Mouse (Mus musculus) gastrocnemius, adult 18-20 months (tissue): ENCODE data around the gene Nufip1. TPM values are rescaled to one million over a fixed set of nuclear protein-coding genes. Genes with fewer than 3 reads are reported as not detected.

ENCODE experiments used
- DNase-seq: peaks from one replicate; pipeline ENCODE4 v3.0.0; 2021; ENCODE audit warnings: low spot score
- long read RNA-seq, 2 experiments: library from polyadenylated mRNA; stranded (forward); transcript quantifications; one replicate each; pipeline ENCODE4 v2.0.0; 2021
- total RNA-seq, 2 experiments: library from RNA; stranded (reverse); gene quantifications; 2 replicates each; pipeline ENCODE4 v1.2.3; 2021

The Nufip1 gene
- 1 to 10 TPM; 3.2 to 3.8 TPM for total RNA-seq
- long read RNA-seq, experiment 1, transcript Nufip1-201 (10 exons, 3,974 nt): major isoform, 7 of 8 reads
- long read RNA-seq, experiment 1, partial matches to known transcripts: 0 of 8 reads
- long read RNA-seq, experiment 1, other reads (novel, unspliced or antisense): 1 of 8 reads
- long read RNA-seq, experiment 2, transcript Nufip1-201 (10 exons, 3,974 nt): major isoform, 14 of 14 reads
- long read RNA-seq, experiment 2, partial matches to known transcripts: 0 of 14 reads
- long read RNA-seq, experiment 2, other reads (novel, unspliced or antisense): 0 of 14 reads

DNA sequence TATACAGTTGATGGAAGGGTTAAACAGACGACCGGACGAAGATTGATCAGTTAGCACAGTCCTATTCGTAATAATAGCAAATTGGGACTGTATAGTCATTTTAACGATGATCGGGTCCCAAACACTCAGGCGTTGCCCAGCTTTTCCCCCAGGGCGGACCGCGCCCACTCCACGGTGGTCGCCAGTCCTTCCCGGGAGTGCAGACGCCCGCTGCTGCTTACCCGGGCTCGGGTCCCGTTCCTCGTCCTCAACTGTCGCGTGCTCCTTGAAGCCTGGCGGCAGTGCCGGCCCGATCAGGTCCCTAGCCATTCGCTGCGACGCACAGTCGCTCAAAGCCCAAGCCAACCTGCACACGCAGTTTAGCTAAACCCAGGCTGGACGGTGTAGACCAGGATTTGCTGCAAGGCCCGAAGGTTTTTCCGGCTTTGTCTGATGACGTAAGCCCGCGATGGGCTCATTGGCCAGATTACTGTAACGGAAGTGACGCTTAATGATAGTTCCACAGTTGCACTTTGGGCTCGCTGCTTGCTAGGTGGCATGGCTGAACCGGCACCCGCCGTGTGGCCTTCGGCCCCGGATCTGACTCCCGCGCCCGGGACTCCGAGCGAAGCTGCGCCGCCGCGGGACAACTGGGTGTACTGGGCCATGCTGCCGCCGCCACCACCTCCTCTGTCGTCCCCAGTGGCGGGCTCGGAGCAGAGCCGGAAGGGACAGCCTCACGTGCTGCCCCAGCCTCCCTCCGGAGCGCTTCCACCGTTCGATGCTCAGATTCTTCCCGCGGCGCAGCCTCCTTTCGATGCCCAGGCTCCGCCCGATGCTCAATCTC, at the start of gene Nufip1, which contains the start of gene Gpalpp1:
Gene Nufip1 (plus strand): TSS at position 496 of the 826 bp plus-strand sequence.
Gene Gpalpp1 (minus strand): TSS at position 365 of the 826 bp plus-strand sequence.
- peak; percentile 90 for DNase-seq

DNA sequence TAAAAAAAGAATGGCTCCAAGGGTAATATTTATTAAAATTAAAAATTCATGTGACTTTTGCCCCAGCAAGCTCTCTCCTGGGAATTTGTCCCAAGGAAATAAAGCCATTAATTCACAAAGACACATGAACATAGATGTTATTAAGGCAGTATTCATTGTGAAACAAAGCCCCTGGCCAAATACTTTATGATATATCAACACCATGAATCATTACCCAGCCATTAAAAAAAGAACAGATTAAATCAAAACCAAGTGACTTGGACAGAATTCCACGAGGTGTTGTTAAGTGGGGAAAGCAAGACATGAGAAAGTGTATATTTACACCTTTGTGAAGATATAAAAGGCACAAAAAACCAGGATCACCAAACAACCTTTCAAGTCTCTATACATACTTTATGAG, 43.5 kb upstream of the Nufip1 start:
- no peak for DNase-seq

DNA sequence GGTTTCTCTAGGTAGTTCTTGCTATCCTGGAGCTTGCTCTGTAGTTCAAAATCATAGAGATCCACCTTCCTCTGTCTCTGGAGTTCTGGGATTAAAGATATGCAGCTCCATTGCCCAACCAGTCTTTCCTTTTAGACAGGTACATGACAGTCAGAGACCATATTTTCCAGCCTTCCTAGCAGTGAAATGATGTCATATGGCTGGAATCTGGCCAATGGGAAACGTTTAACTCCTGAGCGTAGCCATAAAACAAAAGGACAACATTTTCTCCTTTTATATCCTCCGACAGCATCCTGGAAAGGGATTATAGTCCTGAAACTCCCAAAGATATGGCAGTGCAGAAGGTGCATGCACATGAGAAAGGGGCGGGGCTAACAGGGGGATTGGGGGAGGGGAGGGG, 42.4 kb upstream of the Nufip1 start:
- DNase-seq: no peak

DNA sequence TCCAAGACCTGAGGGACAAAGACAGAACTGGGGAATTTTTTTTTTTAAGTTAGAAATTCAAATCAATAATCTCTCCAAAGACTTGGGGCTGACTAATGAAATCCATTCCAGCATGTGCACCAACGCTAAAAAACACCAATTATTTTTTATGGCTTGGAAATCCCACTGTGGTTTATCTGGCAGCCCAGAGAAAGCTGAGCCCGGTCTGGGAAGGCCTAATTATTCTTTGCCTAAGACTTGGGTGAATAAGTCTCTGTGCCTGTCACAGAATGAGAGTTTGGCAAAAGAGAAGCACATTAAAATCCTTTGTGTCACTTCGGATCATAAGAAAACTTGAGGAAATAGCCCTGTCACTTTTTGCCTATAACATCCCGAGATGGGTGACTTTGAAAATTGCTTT, 41.4 kb upstream of the Nufip1 start:
- no peak for DNase-seq

DNA sequence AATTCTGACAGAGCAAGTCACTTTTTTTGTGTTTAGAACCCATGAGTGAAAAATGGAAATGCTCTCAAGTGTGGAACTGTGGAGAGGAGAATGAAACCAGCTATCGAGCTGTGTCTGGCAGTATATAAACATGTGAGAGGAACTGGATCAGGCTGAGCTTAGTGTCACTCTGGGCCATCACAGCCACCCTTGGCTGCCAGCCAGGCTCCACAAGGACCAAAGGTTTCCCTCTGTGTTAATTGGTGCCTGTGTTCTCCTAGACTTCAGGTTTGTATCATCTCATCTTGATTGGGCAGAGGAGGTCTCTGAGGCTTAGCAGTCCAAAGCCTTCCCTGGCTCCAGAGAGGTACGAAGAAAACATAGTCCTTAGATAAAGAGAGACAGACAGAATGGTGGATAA, 38.1 kb upstream of the Nufip1 start:
- DNase-seq: no peak

DNA sequence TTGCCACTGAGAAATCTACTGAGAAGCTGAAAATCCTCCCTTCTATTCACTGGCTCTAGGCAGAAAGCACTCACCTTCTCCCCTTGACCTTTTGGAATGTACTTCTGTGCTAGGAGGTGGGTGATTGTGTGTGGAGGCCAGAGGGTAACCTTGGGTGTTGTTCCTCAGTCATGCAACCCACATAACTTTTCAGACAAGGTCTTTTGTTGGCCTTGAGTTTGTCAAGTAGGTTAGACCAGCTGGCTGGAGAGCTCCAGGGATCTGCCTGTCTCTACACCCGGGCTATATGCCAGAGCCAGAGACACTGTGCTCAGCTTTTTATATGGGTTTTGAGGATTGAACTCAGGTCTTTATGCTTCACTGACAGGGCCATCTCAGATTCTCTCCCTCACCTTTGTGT, 36.5 kb upstream of the Nufip1 start:
- DNase-seq: no peak

DNA sequence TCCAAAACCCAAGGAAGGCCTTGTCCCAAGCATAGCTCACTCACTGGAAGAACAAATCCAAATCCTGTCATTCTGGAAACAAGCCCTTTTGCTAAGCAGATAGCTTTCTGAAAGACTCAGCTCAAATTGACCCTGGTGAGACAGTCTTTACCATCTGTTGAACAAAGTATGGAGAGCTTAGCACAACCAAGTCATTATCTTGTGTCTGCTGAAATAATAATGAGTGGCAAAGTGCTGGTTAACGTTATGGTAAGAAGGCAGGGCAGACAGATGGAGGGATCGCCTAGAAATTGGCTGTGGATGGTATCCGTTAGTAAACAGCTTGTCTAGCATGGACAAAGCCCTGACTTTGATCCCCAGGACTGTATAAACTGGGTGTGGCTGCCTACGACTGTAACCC, 35.0 kb upstream of the Nufip1 start:
- no peak for DNase-seq

DNA sequence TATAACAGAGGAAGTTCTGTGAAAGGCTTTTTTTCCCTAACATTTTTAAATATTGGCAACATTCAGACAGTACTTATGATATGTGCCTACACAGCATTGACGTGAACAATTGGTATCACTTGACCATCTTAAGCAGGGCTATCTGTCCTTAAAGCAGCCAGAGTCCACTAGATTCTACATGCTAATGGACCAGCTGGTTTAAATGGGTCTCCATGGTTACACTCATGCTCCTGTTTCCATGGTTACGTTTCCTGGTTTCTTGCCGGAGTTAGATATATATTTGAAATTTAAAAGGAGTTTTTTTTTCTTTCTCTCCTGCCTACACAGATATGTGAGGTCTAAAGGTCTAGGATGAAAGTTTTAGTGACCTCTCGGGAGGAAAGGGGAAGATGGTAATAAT, 34.1 kb upstream of the Nufip1 start:
- no peak for DNase-seq

DNA sequence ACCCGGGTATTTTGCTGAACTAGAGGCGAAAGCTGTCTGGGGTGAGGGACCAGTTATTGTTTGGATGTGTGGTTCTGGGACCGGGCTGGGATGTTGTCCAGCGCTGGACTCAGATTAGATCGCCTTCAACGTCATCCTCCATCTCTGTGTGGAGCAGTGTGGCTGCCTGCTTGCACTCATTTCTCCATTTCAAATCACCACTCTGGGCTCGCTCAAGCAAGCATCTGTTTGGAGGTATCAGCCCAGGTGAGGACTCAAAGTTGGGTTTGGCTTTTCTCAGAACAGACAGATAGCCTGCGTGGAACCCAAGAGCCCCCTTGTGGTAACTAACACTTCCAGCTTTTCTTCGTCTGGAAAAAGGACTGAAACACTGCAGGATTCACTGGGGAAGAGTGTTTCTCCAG, 33.6 kb upstream of the Nufip1 start:
- DNase-seq: peak; percentile 13

DNA sequence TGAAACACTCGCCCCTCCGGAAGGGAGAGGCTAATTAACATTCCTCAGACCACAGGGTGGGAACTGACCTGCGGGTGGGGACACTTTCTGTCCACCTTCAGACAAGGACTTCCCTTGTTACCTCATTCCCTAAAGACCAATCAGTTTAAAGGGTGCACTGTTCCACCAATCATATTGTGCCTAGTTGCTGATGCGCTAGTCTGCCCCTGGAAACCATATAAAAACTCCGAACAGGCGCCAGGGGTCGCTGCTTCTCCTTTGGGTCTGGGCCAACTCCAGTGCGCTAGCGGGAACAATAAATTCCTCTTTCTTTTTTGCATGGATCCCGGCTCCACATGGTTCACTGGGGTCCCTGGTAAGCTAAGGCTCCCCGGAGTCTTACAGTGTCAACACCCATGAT, 29.2 kb upstream of the Nufip1 start:
- no peak for DNase-seq

DNA sequence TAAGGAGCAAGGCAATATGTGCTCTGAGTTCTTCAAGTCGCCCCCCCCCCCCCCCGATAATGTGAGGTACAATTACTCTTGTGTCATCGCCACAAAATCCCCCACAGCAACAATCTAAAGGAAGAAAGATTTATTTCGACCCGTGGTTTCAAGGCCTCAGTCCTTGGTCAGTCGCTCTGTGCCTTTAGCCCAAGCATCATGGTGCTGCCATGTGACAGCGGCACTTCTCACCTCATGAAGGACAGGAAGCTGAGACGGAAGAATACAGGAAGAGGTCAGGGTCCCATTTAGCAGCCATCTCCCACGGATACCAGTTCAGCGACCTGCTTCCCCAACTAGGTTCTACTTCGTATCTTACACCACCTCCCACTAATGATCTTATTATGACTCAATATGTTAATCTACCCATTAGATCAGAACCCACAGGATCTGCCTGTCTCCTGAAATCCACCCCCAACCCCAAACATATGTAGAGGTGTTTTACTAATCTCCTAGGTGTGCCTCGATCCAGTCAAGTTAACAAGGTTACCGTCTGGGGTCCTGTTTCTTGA, 28.5 kb upstream of the Nufip1 start:
- no peak for DNase-seq

DNA sequence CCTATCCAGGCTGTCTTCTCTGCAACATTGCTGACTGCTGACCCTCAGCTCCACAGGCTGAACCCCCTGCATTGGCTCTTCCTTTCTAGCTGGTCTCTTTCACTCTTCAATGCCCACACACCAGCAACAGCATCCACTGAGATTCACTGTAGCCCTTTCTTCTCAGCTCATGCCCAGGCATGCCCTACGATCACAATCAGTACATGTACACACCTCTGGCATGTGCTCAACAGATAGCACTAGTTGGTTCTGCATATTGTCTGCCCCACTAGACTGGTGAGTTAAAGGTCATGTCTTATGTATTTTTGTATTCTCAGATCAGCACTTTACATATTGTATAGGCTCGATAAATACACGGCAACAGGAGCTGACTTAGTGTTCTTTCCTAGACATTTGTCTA, 26.5 kb upstream of the Nufip1 start:
- DNase-seq: no peak

DNA sequence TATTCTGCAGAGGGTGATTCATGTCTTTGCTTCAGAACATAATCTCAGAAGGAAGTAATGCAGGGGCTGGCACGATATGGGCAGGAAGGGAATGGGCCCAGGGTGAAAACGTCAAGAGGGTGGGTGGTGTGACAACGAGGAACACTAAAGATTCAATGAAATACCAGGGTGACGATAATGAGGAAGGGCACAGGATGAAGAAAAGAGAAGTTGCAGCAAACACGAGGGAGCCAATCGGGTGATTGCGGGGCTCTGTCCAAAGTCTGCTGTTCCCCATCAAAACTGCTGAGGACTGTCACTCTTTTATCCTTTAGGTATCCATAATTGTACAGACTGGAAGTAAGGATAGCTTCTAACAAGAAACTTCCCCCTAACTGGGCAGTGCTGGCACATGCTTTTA, 13.4 kb upstream of the Nufip1 start:
- no peak for DNase-seq

DNA sequence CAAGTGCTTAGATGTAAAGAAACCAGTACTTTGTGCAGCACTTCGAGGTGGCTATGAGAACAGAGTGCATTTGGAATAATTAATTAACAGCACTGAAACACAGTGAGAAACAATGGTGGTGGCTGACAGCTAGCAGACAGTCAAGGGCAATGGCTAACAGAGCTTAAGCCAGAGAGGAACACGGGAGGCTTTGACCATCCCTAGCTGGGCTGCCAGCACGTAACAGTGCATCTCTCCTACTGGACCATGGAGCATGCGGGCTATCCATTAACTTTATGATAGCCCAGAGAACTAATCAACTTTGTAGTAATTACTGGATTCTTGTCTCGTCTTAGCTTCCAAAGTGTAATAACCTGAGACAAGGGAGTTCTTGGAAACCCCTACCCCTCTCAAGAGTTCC, 12.9 kb upstream of the Nufip1 start:
- DNase-seq: no peak

DNA sequence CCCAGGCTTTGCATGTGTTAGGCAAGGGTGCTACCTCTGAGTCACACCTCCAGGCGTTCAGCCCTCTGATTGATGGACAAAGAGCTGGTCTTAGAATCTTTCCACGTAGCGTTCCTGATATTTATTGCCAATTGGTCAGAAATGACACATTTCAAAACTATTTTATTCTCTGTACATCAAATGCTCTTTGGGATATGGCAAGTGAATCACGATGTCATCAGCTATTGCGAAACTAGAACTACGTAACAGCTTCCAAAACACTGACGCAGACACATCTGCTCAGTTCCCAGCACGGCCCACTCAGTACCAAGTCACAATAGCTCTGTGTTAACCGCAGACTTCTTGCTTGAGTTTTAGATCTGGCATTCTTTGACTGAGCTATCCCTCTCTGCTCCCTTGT, 11.1 kb upstream of the Nufip1 start:
- DNase-seq: no peak

DNA sequence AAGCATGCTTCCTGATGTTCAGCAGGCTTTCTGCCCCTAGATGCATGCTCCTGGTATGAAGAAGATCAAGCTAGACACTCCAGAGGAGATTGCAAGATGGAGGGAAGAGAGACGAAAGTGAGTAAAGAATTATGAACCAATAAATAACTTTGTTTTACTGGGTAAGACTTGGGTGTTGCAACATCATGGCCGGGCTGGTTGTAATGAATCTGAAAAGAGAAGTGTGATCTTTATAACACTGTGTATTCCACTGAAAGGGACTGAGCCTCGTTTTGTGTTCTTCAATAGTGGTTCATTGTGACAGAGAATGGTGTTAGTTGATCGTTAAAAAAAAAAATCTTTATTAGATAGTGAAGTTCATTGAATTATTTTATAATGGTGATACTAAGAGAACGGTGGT, 5.1 kb downstream of the Nufip1 start:
- no peak for DNase-seq

DNA sequence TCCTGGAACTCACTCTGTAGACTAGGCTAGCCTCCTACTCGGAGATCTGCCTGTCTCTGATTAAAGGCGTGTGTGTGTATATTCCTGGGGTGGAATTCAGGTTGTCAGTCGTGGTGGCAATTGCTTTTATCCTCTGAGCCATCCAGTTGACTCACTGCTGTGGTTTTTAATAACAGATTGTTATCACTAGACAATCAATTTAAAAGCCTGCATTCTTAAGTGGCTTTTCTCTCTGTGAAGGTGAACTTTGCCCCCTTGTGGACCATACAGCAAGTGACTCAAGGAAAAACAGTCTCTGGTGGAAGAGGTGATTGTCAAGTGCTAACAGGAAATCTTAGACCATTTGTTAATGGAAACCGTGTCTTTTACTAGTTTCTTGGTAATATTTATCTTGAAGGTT, 8.3 kb downstream of the Nufip1 start:
- DNase-seq: no peak

DNA sequence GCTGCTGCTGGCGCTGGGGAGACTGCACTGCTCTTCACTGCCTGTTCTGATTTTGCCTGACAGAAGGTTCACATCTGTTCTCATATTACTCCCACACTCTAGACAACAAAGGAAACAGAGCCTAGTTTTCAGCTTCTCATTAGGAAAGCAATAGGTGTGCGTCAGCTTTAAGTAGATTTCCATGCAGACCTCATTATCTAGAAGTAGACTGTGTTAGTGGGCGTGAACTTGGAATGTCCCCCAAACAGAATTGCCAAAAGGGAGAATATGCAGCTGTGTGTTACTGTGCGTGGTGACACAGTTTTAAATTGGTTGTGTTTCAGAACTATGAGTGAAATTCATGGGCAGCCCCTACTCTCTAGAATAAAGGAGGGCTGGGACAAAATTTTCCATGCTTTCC, 9.8 kb downstream of the Nufip1 start:
- DNase-seq: no peak

DNA sequence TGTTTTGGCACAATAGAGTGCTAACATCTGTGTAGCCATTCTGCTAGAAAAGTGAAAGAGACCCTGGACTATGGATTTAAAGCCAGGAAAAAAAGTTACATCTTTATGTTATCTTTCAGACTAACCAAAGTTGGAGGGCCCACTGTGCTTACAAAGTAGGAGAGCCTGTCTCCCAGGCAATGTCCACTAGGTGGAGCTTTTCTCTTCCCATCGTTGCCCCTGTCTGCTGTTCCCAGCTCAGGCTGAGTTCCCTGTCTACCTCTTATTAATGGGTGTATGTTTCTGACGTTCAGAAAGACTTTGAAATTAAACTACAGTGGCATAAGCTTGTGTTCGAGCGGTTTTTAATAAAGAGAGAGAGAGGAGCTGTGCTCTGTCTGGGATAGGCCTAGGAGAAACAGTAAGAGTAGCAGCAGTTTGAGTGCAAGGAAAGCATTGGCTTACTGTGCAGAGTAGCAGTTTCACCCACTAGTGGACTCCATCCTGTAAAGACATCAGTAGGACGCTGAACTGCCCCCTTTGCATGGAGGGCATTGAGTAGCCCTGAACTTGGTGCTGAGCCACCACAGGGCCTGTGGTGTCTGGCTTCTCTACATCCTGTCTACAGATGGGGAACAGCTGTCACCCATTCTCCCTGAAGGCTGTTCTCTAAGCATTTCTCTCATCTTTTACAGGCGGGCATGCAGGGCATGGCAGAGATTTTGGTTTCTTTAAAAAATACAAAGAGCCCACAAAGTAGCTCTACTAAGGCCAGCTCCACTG, 11.4 kb downstream of the Nufip1 start:
- DNase-seq: peak; percentile 51

DNA sequence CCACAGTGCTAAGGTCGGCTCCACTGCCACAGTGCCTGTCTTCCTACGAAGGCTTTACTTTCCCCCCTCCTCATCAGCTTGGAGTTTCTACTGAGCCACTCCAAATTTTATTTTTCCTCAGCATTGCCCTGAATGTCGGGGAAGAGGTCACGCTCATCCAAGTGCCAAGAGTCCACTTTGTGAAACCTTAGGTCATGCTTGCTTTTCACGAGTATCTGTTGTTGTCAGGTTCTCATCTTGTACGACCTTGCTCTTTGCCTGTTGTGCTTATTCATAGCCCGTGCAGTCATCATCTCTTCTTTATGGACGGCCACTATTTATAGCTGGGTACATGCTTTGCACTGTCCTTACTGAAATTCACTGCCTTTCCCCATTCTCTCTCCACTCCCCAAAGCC, 12.0 kb downstream of the Nufip1 start:
- peak; percentile 23 for DNase-seq

DNA sequence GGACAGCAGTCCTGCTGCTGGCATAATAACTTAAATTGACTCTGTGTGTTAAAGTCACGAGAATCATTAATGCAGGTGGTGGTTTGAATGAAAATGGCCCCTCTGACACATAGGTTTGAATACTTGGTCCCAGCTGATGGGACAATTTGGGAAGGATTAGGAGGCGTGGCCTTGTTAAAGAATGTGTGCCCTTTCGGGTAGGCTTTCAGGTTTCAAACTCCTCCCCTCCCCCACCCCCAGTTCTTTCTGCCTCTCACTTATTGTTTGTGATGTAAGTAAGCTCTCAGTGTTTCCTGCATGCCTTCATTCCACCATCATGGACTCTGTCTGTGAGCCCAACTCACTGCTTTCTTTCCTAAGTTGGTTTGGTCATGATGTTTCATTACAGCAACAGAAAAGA, 16.6 kb downstream of the Nufip1 start:
- no peak for DNase-seq

DNA sequence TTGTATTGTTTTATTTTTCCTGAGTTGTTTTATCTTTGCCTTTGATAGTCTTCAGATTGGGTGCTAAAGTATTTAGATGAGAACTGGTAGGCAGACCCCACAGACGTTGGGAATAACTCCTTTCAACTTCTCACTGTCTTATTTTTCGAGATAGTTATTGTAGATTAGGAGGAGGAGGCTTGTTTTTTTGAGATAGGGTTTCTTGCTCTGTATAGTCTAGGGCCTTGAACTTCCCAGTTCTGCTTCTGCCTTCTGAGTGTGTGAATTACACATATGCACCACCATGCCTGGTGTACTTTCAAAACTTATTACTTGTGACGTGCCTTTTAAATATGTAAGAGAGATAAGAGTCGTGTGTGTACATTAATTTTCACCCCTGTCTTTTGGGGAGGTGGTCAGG, 17.5 kb downstream of the Nufip1 start:
- DNase-seq: no peak
